8 mouse cellular contexts compared by ENCODE assay signal in genomic region chr10:63023121-63023748, GRCm38 (mm10). TPM values are rescaled to one million over a fixed set of nuclear protein-coding genes. Genes with fewer than 3 reads are reported as not detected.
DNase-seq lines count a peak whose midpoint lies in the region; ATAC-seq and TF ChIP-seq lines count a peak whose summit lies in the region.

No protein-coding gene starts in this region.

- peak overlapping the region; percentile 98 for H3K4me3 ChIP-seq in embryonic facial prominence, embryonic 10.5 days
- H3K4me3 ChIP-seq in intestine, postnatal 0 days (ENCODE audit: low read depth, low read length): peak overlapping the region; percentile 98
- H3K4me3 ChIP-seq in limb, embryonic 14.5 days (replicated peaks; ENCODE audit: low read length): peak overlapping the region; percentile 94
- H3K4me3 ChIP-seq in midbrain, embryonic 16.5 days (ENCODE audit: low read depth, low read length): peak overlapping the region; percentile 96

- peaks cover 46% of the 10 kb centered on the region for H3K4me1 ChIP-seq in embryonic facial prominence, embryonic 10.5 days
- peaks cover 3% of the 10 kb centered on the region; the same call in 1 of the 2 replicates for H3K4me1 ChIP-seq in intestine, postnatal 0 days (replicated peaks; ENCODE audit: control insufficient read depth, insufficient read depth, low read length)
- peaks cover 23% of the 10 kb centered on the region for H3K4me1 ChIP-seq in limb, embryonic 14.5 days (ENCODE audit: control insufficient read depth, insufficient read depth, low read length)
- H3K4me1 ChIP-seq in midbrain, embryonic 16.5 days (ENCODE audit: control insufficient read depth, insufficient read depth, low read length): peaks cover 55% of the 10 kb centered on the region

- no peak for TF ChIP-seq CTCF in intestine, postnatal 0 days (IDR thresholded peaks at IDR 0.05; ENCODE audit: low read depth)

- under 1% methylated on average over 68 of the region's 68 CpGs for WGBS in embryonic facial prominence, embryonic 10.5 days
- under 1% methylated on average over 60 of the region's 68 CpGs for WGBS in intestine, postnatal 0 days
- 0% methylated on average over 37 of the region's 68 CpGs for WGBS in limb, embryonic 14.5 days
- WGBS in midbrain, embryonic 16.5 days: under 1% methylated on average over 66 of the region's 68 CpGs

- DNase-seq in embryo, embryonic 10 days (ENCODE audit: low spot score): peak; percentile 63
- DNase-seq in embryo, embryonic 9.5 days (ENCODE audit: extremely low spot score): no peak
- peak; percentile 80 for DNase-seq in embryonic facial prominence, embryonic 10.5 days (ENCODE audit: low spot score)
- DNase-seq in limb, embryonic 14.5 days (ENCODE audit: low spot score): peak; percentile 69
- peak; percentile 55 to 85 for DNase-seq in spleen, postnatal 4 days (ENCODE audit: low spot score in 2 of 2)

- ATAC-seq in granulocyte monocyte progenitor cell, adult 5-6 weeks (replicated peaks; ENCODE audit: poor library complexity, severe bottlenecking): peak; percentile 50
- no peak; the same call in 1 of the 2 replicates for ATAC-seq in intestine, postnatal 0 days
- ATAC-seq in limb, embryonic 14.5 days (ENCODE audit: low FRiP score, low read depth): peak; percentile 16; the same call in 1 of the 2 replicates
- ATAC-seq in midbrain, embryonic 16.5 days: peak; percentile 46

- H3K4me2 ChIP-seq in intestine, postnatal 0 days (replicated peaks; ENCODE audit: low read depth): peak overlapping the region; percentile 89
- peak overlapping the region; percentile 59 for H3K4me2 ChIP-seq in limb, embryonic 14.5 days (replicated peaks; ENCODE audit: low read depth, low read length, severe bottlenecking)
- H3K4me2 ChIP-seq in midbrain, embryonic 16.5 days (ENCODE audit: low read length): peak overlapping the region; percentile 71

- peak overlapping the region; percentile 100 for H3K27ac ChIP-seq in embryonic facial prominence, embryonic 10.5 days (replicated peaks)
- H3K27ac ChIP-seq in intestine, postnatal 0 days (ENCODE audit: low read depth, low read length): peak overlapping the region; percentile 100
- H3K27ac ChIP-seq in limb, embryonic 14.5 days (replicated peaks; ENCODE audit: low read depth, low read length): peak overlapping the region; percentile 100
- H3K27ac ChIP-seq in midbrain, embryonic 16.5 days (ENCODE audit: low read length): peak overlapping the region; percentile 100

- H3K9me3 ChIP-seq in embryonic facial prominence, embryonic 10.5 days: no peaks in the 10 kb centered on the region
- no peaks in the 10 kb centered on the region for H3K9me3 ChIP-seq in intestine, postnatal 0 days (ENCODE audit: control insufficient read depth)
- H3K9me3 ChIP-seq in limb, embryonic 14.5 days (ENCODE audit: control insufficient read depth, low read length): no peaks in the 10 kb centered on the region
- no peaks in the 10 kb centered on the region for H3K9me3 ChIP-seq in midbrain, embryonic 16.5 days (replicated peaks; ENCODE audit: control insufficient read depth, low read length, poor library complexity, severe bottlenecking)

- H3K9ac ChIP-seq in intestine, postnatal 0 days (ENCODE audit: low read depth, low read length): peak overlapping the region; percentile 99
- H3K9ac ChIP-seq in limb, embryonic 14.5 days (ENCODE audit: low read depth, low read length, severe bottlenecking): peak overlapping the region; percentile 100
- peak overlapping the region; percentile 98 for H3K9ac ChIP-seq in midbrain, embryonic 16.5 days (ENCODE audit: low read depth, low read length)

- no peak for TF ChIP-seq POLR2A in limb, embryonic 14.5 days (IDR thresholded peaks at IDR 0.05; ENCODE audit: borderline replicate concordance, extremely low read depth, insufficient read depth, insufficient read length)

- peaks cover 12% of the 10 kb centered on the region for H3K36me3 ChIP-seq in embryonic facial prominence, embryonic 10.5 days (replicated peaks)
- no peaks in the 10 kb centered on the region for H3K36me3 ChIP-seq in intestine, postnatal 0 days (ENCODE audit: control insufficient read depth, insufficient read depth)
- H3K36me3 ChIP-seq in limb, embryonic 14.5 days (ENCODE audit: control insufficient read depth, insufficient read depth, low read length): peaks cover 3% of the 10 kb centered on the region; the same call in 1 of the 2 replicates
- no peaks in the 10 kb centered on the region for H3K36me3 ChIP-seq in midbrain, embryonic 16.5 days (ENCODE audit: control insufficient read depth, insufficient read depth, low read length)

- H3K27me3 ChIP-seq in embryonic facial prominence, embryonic 10.5 days (replicated peaks; ENCODE audit: low read depth, poor library complexity, severe bottlenecking): no peaks in the 10 kb centered on the region
- no peaks in the 10 kb centered on the region for H3K27me3 ChIP-seq in intestine, postnatal 0 days (replicated peaks; ENCODE audit: control insufficient read depth, insufficient read depth, low read length)
- no peaks in the 10 kb centered on the region for H3K27me3 ChIP-seq in limb, embryonic 14.5 days (ENCODE audit: control insufficient read depth, insufficient read depth, low read length)
- H3K27me3 ChIP-seq in midbrain, embryonic 16.5 days (ENCODE audit: control insufficient read depth, insufficient read depth, low read depth, low read length): no peaks in the 10 kb centered on the region

RNA-seq across cellular contexts. Expression of gene Hnrnph3, which starts 0.8 kb away (rescaled TPM):
- 179 and 180 TPM in 2 replicates for polyA plus RNA-seq in embryonic facial prominence, embryonic 10.5 days (2016; fragmentation: Nextera tagmentation; extraction: Ambion mirVana)
- total RNA-seq in granulocyte monocyte progenitor cell, adult 5-6 weeks (2014; fragmentation: Nextera tagmentation): 64.1 and 67.8 TPM in 2 replicates
- 34.0 and 43.0 TPM in 2 replicates for total RNA-seq in granulocyte monocyte progenitor cell, adult 5-6 weeks (2017)
- 21.2 and 25.0 TPM in 2 replicates for polyA plus RNA-seq in intestine, postnatal 0 days (2015; fragmentation: Nextera tagmentation; extraction: Ambion mirVana)
- polyA plus RNA-seq in limb, embryonic 14.5 days (2012; rRNA removed): 94.5 and 119 TPM in 2 replicates
- polyA plus RNA-seq in limb, embryonic 14.5 days (2014; fragmentation: Nextera tagmentation; extraction: Ambion mirVana): 54.9 and 71.5 TPM in 2 replicates
- polyA plus RNA-seq in midbrain, embryonic 16.5 days (2015; fragmentation: Nextera tagmentation; extraction: Ambion mirVana): 140 and 167 TPM in 2 replicates

RNA-seq across cellular contexts. Expression of gene Pbld2, which starts 0.9 kb away (rescaled TPM):
- 0.75 and 1.1 TPM in 2 replicates for polyA plus RNA-seq in embryonic facial prominence, embryonic 10.5 days (2016; fragmentation: Nextera tagmentation; extraction: Ambion mirVana)
- total RNA-seq in granulocyte monocyte progenitor cell, adult 5-6 weeks (2014; fragmentation: Nextera tagmentation): 0.34 TPM in 1 of 2 replicates, not detected in the other
- not detected in 2 replicates for total RNA-seq in granulocyte monocyte progenitor cell, adult 5-6 weeks (2017)
- 36.2 and 43.7 TPM in 2 replicates for polyA plus RNA-seq in intestine, postnatal 0 days (2015; fragmentation: Nextera tagmentation; extraction: Ambion mirVana)
- polyA plus RNA-seq in limb, embryonic 14.5 days (2012; rRNA removed): 2.1 and 2.8 TPM in 2 replicates
- 0.52 and 0.64 TPM in 2 replicates for polyA plus RNA-seq in limb, embryonic 14.5 days (2014; fragmentation: Nextera tagmentation; extraction: Ambion mirVana)
- polyA plus RNA-seq in midbrain, embryonic 16.5 days (2015; fragmentation: Nextera tagmentation; extraction: Ambion mirVana): 0.77 and 0.80 TPM in 2 replicates

RNA-seq across cellular contexts. Expression of gene Pbld1, which starts 36.7 kb away (rescaled TPM):
- 2.0 and 2.3 TPM in 2 replicates for polyA plus RNA-seq in embryonic facial prominence, embryonic 10.5 days (2016; fragmentation: Nextera tagmentation; extraction: Ambion mirVana)
- not detected in 2 replicates for total RNA-seq in granulocyte monocyte progenitor cell, adult 5-6 weeks (2014; fragmentation: Nextera tagmentation)
- total RNA-seq in granulocyte monocyte progenitor cell, adult 5-6 weeks (2017): not detected in 2 replicates
- 1.8 and 2.1 TPM in 2 replicates for polyA plus RNA-seq in intestine, postnatal 0 days (2015; fragmentation: Nextera tagmentation; extraction: Ambion mirVana)
- polyA plus RNA-seq in limb, embryonic 14.5 days (2012; rRNA removed): 0.17 and 0.23 TPM in 2 replicates
- polyA plus RNA-seq in limb, embryonic 14.5 days (2014; fragmentation: Nextera tagmentation; extraction: Ambion mirVana): 0.78 and 1.1 TPM in 2 replicates
- polyA plus RNA-seq in midbrain, embryonic 16.5 days (2015; fragmentation: Nextera tagmentation; extraction: Ambion mirVana): 0.50 TPM in 2 replicates

RNA-seq across cellular contexts. Expression of gene Rufy2, which starts 43.2 kb away (rescaled TPM):
- 25.0 and 25.4 TPM in 2 replicates for polyA plus RNA-seq in embryonic facial prominence, embryonic 10.5 days (2016; fragmentation: Nextera tagmentation; extraction: Ambion mirVana)
- 4.0 and 9.5 TPM in 2 replicates for total RNA-seq in granulocyte monocyte progenitor cell, adult 5-6 weeks (2014; fragmentation: Nextera tagmentation)
- 5.6 and 7.3 TPM in 2 replicates for total RNA-seq in granulocyte monocyte progenitor cell, adult 5-6 weeks (2017)
- 13.9 and 18.8 TPM in 2 replicates for polyA plus RNA-seq in intestine, postnatal 0 days (2015; fragmentation: Nextera tagmentation; extraction: Ambion mirVana)
- polyA plus RNA-seq in limb, embryonic 14.5 days (2012; rRNA removed): 16.0 and 17.6 TPM in 2 replicates
- polyA plus RNA-seq in limb, embryonic 14.5 days (2014; fragmentation: Nextera tagmentation; extraction: Ambion mirVana): 25.9 and 28.2 TPM in 2 replicates
- polyA plus RNA-seq in midbrain, embryonic 16.5 days (2015; fragmentation: Nextera tagmentation; extraction: Ambion mirVana): 61.2 and 63.0 TPM in 2 replicates
